9 mouse cellular contexts compared by ENCODE assay signal in the genomic region with DNA sequence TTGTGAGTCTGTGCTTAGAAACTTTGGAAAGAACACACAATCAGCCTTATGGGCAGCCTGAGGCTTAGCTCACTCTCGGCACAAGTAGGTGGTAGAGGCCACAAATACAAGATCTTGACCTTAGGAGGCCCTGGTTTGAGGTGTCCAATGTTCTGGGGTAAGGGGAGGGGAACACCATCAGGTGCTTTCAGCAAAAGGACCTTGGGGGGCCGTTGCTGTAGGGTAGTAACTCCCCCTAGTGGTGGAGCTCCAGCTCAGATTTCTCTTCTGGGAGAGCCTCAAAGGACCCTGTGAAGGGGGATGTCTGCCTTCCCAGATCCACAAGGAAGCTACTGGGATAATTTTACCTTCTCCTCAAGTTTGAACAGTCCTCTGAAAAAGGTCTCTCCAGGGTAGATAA. TPM values are rescaled to one million over a fixed set of nuclear protein-coding genes. Genes with fewer than 3 reads are reported as not detected.
A peak's percentile ranks its signal among the peaks of the same experiment; 100 is the strongest.
DNase-seq lines count a peak whose midpoint lies in the region; ATAC-seq and TF ChIP-seq lines count a peak whose summit lies in the region.
"Had no signal": no experiment of that assay in that cellular context is flagged by ENCODE, and none has a peak within 500 bp of the region (broad histone marks: within the 10 kb centered on the region; RNA-seq: fewer than 3 reads in every experiment).

No protein-coding gene starts in this region.

- H3K4me2 ChIP-seq in intestine, embryonic 15.5 days (replicated peaks), result no peak overlapping the region

- no peaks in the 10 kb centered on the region for H3K36me3 ChIP-seq in liver, adult 2 months (ENCODE audit: control insufficient read depth, insufficient read depth, low read length)
- H3K36me3 ChIP-seq in intestine, embryonic 15.5 days, result no peaks in the 10 kb centered on the region
- H3K36me3 ChIP-seq: limb, embryonic 13.5 days had no signal

- WGBS in liver, adult 2 months, result 25% methylated on average over 2 of the region's 2 CpGs
- 28% methylated on average over 2 of the region's 2 CpGs for WGBS in intestine, embryonic 15.5 days

- TF ChIP-seq POLR2A in liver, adult 2 months (IDR thresholded peaks at IDR 0.05; ENCODE audit: extremely low read depth, insufficient read depth, low read length), result no peak

- intact Hi-C loops in gastrocnemius, postnatal 14 days (cut with DNase I; ENCODE audit: low total_unique reads), result loop anchor here (5.0 kb wide), 2 partner anchors 43 to 102 kb away; no protein-coding TSS in a partner anchor
- intact Hi-C loops in left cerebral cortex, postnatal 36 days (cut with DNase I), result loop anchor here (5.0 kb wide), 1 partner anchor 102 kb away; no protein-coding TSS in a partner anchor

- peak; percentile 12 for DNase-seq in gastrocnemius, postnatal 14 days
- DNase-seq in gastrocnemius, adult 18-20 months (ENCODE audit: low spot score), result no peak
- DNase-seq in 3T3-L1 (ENCODE audit: low read depth, low spot score), result peak; percentile 66
- peak; percentile 68 for DNase-seq in NIH3T3 (ENCODE audit: low read depth)
- DNase-seq in liver, adult 2 months (ENCODE audit: extremely low read depth, low read depth, low spot score), result no peak
- DNase-seq in thymus, postnatal 25 days, result peak; percentile 65
- DNase-seq in left cerebral cortex, postnatal 36 days (ENCODE audit: low spot score in 2 of 2), result no peak

- no peaks in the 10 kb centered on the region for H3K79me2 ChIP-seq in liver, adult 2 months (ENCODE audit: control insufficient read depth, insufficient read depth, low read length)

- H3K4me3 ChIP-seq in liver, adult 2 months (ENCODE audit: insufficient read depth, low read depth, low read length), result no peak overlapping the region
- no peak overlapping the region for H3K4me3 ChIP-seq in intestine, embryonic 15.5 days (replicated peaks)
- H3K4me3 ChIP-seq: limb, embryonic 13.5 days had no signal

- no peaks in the 10 kb centered on the region for H3K27me3 ChIP-seq in liver, adult 2 months (ENCODE audit: control insufficient read depth, insufficient read depth, low read length)
- H3K27me3 ChIP-seq in intestine, embryonic 15.5 days (replicated peaks), result no peaks in the 10 kb centered on the region
- H3K27me3 ChIP-seq: limb, embryonic 13.5 days had no signal

- no peaks in the 10 kb centered on the region for H3K9me3 ChIP-seq in intestine, embryonic 15.5 days
- H3K9me3 ChIP-seq: limb, embryonic 13.5 days had no signal

- no peak overlapping the region for H3K9ac ChIP-seq in liver, adult 2 months (ENCODE audit: low read depth, low read length)
- no peak overlapping the region for H3K9ac ChIP-seq in intestine, embryonic 15.5 days
- H3K9ac ChIP-seq: limb, embryonic 13.5 days had no signal

- ATAC-seq in intestine, embryonic 15.5 days, result no peak

- no peaks in the 10 kb centered on the region for H3K4me1 ChIP-seq in liver, adult 2 months (ENCODE audit: control insufficient read depth, insufficient read depth, low read length)
- peaks cover 5% of the 10 kb centered on the region; the same call in 1 of the 2 replicates for H3K4me1 ChIP-seq in intestine, embryonic 15.5 days (replicated peaks)
- H3K4me1 ChIP-seq: limb, embryonic 13.5 days had no signal

- peak; percentile 39; the same call in 1 of the 2 replicates for TF ChIP-seq CTCF in liver, adult 2 months (IDR thresholded peaks at IDR 0.05; ENCODE audit: low read depth, low read length)

- no peak overlapping the region for H3K27ac ChIP-seq in liver, adult 2 months (replicated peaks; ENCODE audit: insufficient read depth, low read depth, low read length)
- no peak overlapping the region for H3K27ac ChIP-seq in intestine, embryonic 15.5 days
- H3K27ac ChIP-seq: limb, embryonic 13.5 days had no signal

RNA-seq across cellular contexts. Expression of gene Hdac7, which starts 6.1 kb away (rescaled TPM):
- 10 to 100 TPM; 18.2 to 23.3 TPM for total RNA-seq in gastrocnemius, postnatal 14 days (2021)
- 10 to 100 TPM in 1 of 2 experiments, 1 to 10 TPM in 1; 6.2 to 10.3 TPM for total RNA-seq in gastrocnemius, adult 18-20 months (2021)
- total RNA-seq in liver, adult 2 months (2014; rRNA removed), result 2.5 and 3.4 TPM in 2 replicates
- polyA plus RNA-seq in liver, adult 2 months (2012; rRNA removed), result 5.9 and 9.5 TPM in 2 replicates
- 10 to 100 TPM; 21.4 to 36.4 TPM for total RNA-seq in left cerebral cortex, postnatal 36 days (2021)
- 18.0 and 20.6 TPM in 2 replicates for polyA plus RNA-seq in intestine, embryonic 15.5 days (2015; fragmentation: Nextera tagmentation; extraction: Ambion mirVana)

RNA-seq across cellular contexts. Expression of gene Vdr, which starts 60.0 kb away (rescaled TPM):
- under 1 TPM; 0.12 to 0.49 TPM for total RNA-seq in gastrocnemius, postnatal 14 days (2021)
- total RNA-seq in gastrocnemius, adult 18-20 months (2021), result under 1 TPM; 0.09 TPM
- under 0.01 and 0.09 TPM in 2 replicates for total RNA-seq in liver, adult 2 months (2014; rRNA removed)
- polyA plus RNA-seq in liver, adult 2 months (2012; rRNA removed), result 0.04 TPM in 2 replicates
- under 1 TPM; 0.35 to 0.61 TPM for total RNA-seq in left cerebral cortex, postnatal 36 days (2021)
- polyA plus RNA-seq in intestine, embryonic 15.5 days (2015; fragmentation: Nextera tagmentation; extraction: Ambion mirVana), result 1.5 and 2.2 TPM in 2 replicates

Comparison
In these comparisons a context has a peak if more than half of its experiments do, and no peak if none do; other contexts are left out.
1. DNase-seq: peak in gastrocnemius, postnatal 14 days (single experiment), 3T3-L1 (single experiment), NIH3T3 (single experiment) and thymus, postnatal 25 days (single experiment); none in gastrocnemius, adult 18-20 months (single experiment), liver, adult 2 months (single experiment) and left cerebral cortex, postnatal 36 days (0 of 2).